Mouse (Mus musculus): ENCODE measurements around the gene Homer1. TPM values are rescaled to one million over a fixed set of nuclear protein-coding genes. Genes with fewer than 3 reads are reported as not detected.

The Homer1 gene
- total RNA-seq (2021) = 100 to 1,000 TPM; 177 to 187 TPM

DNA sequence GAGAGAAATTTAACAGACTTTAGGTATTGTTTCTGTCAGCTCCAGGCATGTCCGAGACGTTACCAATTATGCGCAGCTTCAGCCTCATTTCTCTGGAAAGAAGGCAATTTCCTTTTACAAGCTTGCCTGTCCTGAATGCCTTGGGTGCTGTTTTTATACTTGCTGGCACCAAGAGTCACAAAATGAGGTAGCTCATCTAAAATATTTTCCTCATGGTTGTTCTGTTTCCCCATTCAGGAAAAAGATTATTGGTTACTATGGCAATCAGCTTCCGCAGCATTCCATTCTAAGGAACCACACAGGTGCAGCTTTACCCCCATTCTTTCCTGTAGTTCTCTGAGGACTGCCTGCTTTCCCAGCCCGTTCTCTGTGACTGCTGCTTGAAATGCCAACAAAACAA is at the start of gene Homer1:
Homer1 (plus strand) TSS at position 320 of the 400 bp plus-strand sequence.
- DNase-seq (ENCODE audit: extremely low spot score in 1 of 2, low spot score in 1 of 2) = no peak

DNA sequence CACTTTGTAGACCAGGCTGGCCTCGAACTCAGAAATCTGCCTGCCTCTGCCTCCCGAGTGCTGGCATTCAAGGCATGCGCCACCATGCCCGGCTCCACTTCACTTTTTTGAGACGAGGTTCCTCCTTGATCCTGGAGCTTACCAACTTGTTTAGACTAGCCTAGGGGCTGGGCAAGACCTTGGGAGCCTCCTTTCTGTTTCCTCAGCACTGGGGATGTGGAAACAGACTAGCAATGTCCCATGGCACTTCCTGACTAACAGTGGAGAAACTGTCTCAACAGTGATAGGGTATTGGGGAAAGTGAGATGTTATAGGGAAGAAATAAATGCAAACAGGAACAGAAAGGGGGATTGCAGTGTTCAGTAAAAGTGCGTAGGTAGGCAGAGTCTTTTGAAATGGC is 47.7 kb upstream of the Homer1 start:
- DNase-seq (ENCODE audit: extremely low spot score in 1 of 2, low spot score in 1 of 2) = no peak

DNA sequence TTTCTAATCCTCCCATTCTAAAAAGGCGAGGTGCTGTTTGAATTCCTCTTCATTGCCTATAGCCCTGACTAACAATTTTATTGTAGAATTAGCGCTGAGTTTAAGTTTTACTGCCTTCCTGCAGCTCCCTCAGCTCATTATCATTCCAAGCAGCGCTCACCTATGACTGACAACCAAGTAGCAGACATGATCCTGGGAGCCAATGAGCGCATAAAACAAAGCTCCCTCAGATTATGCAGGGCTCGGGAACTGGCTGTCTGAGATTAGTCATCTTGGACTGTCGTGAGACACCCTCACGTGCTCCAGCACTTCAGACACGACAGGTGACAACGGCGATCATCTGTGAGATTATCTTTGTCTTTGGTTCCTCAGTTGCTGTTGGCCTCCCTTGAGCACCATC is 47.3 kb upstream of the Homer1 start:
- DNase-seq (ENCODE audit: extremely low spot score in 1 of 2, low spot score in 1 of 2) = no peak

DNA sequence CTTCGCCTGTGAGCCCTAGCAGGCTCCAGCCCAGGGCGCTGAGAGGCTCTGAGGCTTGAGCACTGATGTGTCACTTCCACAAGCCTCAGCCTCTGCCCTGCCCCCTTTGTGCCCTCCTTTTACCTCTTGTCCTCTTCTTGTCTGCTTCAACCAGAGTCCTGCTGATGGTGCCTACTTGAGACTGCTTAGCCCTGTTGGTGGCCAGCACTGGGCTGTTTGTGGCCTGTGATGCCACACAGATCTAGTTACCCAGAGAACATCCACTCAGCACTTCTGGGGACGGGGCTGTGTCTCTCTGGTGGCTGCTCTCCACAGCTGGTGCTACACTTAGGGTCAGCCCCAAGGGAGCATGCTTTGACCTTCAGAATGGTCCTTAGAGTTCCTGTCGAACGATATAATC is 46.5 kb upstream of the Homer1 start:
- DNase-seq (ENCODE audit: extremely low spot score in 1 of 2, low spot score in 1 of 2) = no peak

DNA sequence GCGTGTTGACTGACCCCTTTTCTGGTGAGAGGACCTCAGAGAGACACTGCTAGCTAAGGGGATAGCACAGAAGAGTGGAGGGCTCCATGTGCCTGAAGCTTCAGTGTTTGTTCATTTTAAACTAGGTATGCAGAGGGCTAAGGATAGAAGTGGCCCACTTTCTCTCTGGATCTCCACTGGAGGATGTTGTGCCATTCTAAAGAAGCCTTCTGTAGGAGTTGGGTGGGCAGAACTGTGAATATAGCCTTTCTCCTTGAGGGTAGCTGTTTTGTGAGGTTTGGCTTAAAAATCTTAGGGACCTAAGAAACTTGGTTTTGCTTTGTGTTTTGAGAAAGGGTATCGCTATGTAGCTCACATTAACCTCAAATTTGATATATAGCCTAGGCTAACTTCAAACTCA is 32.3 kb upstream of the Homer1 start:
- DNase-seq (ENCODE audit: extremely low spot score in 1 of 2, low spot score in 1 of 2) = no peak

DNA sequence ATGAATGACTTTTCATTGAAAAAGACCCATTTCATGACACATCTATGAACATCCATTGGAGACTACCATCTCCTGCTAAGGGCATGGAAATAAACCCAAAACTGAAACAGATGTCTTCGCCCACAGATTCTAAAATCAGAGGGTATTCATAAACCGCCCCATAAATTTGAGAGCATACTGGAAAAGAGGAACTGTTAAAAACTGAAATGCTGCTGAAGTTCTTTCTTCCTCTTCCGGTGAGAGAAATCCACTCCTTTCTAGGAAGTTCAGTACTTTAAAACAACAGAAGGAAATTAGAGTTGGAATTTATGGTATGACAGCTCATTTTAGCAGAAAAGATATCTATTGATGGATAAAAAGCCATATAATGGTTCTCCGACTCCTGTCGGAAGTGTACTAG is 1.1 kb downstream of the Homer1 start:
- no peak for DNase-seq (ENCODE audit: extremely low spot score in 1 of 2, low spot score in 1 of 2)

DNA sequence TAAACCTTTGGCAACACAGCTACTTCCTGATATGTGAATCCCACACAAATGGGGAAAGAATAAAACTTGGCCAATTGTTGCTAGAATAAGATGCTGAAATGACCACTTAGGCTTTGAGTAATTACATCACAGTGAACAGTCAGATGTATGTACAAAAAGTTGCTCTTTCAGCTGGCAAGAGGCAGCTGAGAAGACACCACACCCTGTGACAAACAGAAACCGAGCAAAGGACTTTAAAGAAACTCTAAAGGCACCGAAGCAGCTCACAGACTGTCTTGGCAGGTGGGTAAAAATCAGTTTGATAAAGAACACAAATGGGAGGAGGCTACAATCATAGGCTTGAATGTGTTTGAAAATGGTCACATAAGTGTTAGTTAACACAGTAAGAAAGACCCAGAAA is 1.6 kb downstream of the Homer1 start:
- no peak for DNase-seq (ENCODE audit: extremely low spot score in 1 of 2, low spot score in 1 of 2)

DNA sequence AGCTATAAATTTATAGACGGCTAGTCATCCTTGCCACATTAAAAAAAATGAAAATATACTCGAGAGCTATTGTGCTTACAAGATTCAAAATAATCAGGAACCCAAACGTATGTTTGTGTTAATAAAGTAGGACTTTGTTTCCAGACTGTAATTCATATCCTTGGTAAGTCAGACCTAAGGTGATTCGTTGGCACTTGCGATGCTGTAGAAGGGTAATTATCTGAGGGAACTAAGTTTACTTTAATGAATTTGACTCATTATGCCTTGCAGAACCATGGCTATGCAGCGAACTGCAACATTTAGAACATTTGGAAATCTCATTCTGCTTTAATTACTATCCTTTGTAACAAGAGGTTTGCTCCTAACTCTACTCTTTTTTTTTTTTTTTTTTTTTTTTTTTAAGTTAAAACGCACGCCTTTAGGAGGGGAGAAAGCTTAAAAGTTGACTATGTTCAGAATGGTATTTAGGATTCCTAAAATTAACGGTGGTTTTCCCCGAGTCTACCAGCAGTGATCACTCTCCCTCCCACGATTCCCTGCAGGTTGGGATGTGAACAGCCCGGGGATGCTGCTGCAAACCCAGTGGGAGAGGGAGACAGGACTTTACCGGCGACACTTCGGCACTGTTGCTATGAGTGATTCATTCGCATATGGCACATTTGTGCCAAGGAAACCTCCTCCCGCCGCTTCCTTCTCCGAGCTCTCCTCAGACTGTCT is 3.6 kb downstream of the Homer1 start:
- no peak for DNase-seq (ENCODE audit: extremely low spot score in 1 of 2, low spot score in 1 of 2)

DNA sequence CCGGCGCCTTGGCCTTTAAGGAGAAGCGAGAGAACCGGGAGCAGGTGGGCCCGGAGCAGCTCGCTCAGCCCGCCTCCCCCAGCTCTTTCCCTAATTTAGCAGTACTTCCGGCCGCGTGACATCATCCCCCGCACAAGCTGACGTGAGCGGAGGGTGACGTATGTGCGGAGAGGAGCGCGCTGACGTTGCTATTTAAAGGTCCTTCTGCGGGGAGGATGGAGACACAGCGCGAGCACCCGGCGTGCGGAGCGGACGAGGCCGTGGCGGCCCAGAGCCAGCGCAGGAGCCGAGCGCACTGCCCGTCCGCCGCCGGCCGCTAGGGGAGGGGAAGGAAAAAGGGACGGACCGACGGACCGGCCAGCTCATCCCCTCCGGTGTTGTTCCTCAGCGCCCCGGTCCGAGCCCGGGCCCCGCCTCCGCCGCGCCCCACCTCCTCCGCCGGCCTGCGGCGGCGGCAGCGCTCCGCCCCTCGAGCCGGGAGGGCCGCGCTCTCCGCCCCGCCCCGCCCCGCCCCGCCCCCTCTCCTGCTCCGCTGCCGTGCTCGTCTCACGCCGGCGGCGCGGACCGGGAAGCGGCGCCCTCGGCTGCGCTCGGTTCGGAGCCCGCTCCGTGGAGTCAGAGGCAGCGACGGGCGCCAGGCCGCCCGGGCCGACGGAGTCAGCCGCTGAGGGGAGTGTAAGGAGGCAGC is 4.3 kb downstream of the Homer1 start:
- DNase-seq (ENCODE audit: extremely low spot score in 1 of 2, low spot score in 1 of 2) = peak; percentile 93 to 97

DNA sequence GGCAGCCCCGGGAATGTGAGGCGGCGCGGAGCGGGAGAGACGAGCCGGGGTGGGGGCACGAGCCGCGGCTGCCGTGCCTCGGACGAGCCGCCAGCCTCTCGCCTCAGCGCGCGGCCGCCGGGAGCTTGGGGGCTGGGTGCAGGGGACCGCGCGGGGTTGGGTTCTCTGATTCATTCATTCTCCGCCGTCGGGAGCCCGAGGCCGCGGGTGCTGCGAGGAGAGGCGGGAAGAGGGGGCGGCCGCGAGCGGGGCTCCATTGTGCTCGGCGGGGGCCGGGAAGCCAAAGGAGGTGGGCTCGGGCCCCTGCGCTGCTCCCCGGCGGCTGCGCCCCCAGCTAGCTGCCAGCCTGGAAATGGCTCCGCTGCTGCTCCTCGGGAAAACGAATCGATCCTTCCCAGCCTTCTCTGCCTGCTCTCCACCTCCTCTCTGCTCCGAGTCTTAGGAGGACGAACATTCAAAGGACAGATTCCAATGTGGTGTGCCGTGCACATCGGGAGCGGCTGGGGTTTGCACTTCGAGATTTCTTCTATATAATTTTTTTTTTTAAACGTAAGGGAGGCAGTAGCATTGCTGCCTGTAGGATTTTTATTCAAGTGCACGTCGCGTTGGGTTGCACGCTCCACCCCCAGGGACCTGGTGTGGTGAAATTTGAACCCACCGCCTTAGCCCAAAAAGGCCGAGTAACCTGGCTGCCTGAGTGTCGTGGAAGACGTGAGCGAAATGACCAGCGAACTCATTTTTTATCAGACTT is 5.0 kb downstream of the Homer1 start:
- DNase-seq (ENCODE audit: extremely low spot score in 1 of 2, low spot score in 1 of 2) = peak in 1 of 2 experiments; percentile 47

DNA sequence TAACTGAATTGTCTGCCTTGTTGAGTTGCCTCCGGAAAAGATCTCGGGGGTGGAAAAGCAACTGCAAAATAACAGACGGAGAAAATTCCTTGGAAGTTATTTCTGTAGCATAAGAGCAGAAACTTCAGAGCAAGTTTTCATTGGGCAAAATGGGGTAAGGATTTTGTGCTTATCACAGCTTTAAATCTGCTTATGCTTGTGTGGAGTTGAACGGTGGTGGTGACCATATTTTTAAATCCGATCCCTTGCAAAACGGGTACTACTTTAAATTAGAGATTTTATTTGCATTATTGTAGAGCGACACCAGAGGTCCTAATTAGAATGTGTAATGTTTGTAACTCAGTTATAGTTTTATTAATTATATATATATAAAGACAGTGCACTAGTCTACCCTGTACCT is 5.7 kb downstream of the Homer1 start:
- DNase-seq (ENCODE audit: extremely low spot score in 1 of 2, low spot score in 1 of 2) = no peak

DNA sequence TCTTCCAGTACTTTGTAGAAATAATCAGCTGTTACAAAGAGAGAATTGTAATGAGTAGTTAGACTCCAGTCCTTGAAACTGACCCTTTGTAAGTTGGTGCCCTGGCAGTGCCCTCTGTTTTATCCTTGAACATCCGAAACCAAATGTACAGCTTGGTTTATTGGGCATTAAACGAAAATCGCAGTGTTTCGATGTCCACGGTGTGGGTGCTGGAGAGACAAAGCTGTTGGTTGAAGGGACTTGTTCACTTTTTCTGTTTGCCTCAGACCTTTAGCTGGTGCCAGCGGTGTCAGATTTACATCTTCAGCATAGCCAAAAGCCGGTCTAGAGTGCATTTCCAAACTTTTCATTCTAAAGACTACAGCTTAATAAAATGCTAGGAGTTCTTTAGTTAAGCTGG is 6.2 kb downstream of the Homer1 start:
- no peak for DNase-seq (ENCODE audit: extremely low spot score in 1 of 2, low spot score in 1 of 2)

DNA sequence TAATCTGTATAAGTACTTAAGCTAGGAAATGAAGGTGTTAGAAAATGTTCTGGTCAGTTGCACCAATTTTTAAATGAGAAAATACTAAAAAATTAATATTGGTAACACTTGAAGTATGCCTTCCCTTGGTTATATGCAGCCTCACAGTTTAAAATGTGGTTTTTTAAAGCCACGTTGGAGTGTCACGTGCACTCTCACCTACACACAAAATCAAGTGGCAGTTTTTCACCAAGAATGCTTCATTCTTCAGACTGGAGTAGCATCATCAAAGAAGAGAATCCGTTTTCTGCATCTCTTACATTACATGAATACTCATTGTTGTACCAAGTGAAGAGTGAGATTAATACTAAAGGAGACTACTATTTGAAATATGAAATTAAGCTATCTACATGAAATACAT is 7.1 kb downstream of the Homer1 start:
- DNase-seq (ENCODE audit: extremely low spot score in 1 of 2, low spot score in 1 of 2) = no peak

DNA sequence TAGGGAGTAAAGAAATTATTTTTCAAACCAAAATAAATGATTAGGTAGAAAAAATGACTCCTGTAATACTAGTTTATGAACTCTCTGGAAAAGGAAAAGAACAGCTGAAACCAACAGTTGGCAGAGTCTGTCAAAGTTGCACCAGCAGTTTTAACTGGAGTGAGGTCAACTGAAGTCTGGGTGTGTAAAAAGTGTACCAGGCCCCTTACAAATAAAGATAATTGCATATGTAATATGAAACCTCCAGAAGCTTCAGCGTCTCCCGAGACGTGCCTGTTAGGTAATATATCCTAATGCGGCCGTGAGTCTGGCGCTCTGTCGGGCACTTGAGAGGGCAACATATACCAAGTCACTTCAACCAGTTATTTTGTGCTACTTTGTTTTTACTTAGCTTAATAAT is 8.3 kb downstream of the Homer1 start:
- no peak for DNase-seq (ENCODE audit: extremely low spot score in 1 of 2, low spot score in 1 of 2)

DNA sequence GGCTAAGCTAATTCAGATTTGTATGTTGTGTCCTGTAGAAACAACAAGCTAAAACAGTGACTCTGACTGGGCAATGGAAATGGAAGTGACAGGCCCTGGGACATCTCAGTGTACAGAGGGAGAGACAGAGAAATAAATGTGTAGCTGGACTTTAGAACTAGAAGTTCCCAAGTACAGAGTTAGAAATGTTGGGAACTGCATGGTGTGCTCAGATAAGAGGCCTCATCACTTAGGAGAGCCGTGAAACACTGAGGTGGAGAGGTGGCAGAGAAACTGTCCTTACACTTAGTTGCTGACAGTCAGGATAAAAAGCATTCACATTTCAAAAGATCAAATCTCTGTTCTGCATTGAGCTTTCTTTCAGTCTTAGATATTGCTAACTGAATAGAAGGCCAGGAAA is 9.9 kb downstream of the Homer1 start:
- no peak for DNase-seq (ENCODE audit: extremely low spot score in 1 of 2, low spot score in 1 of 2)

DNA sequence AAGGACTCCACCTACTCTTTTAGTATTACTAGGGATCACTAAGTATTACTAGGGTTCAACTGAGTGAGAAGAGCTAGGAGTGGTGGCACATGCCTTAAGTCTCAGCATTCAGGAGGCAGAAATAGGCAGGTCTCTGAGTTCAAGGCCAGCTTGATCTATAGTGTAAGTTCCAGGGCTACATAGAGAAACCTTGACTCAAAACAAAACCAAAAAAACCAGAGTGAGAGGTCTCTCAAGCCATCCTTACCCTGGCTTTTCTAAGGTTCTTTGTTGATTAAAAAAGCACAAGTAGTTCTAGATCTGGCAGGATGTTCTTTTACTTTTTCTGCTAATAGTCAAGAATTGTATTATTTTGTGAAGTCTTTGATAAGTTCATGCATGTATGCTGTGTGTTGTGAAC is 13.1 kb downstream of the Homer1 start:
- no peak for DNase-seq (ENCODE audit: extremely low spot score in 1 of 2, low spot score in 1 of 2)

DNA sequence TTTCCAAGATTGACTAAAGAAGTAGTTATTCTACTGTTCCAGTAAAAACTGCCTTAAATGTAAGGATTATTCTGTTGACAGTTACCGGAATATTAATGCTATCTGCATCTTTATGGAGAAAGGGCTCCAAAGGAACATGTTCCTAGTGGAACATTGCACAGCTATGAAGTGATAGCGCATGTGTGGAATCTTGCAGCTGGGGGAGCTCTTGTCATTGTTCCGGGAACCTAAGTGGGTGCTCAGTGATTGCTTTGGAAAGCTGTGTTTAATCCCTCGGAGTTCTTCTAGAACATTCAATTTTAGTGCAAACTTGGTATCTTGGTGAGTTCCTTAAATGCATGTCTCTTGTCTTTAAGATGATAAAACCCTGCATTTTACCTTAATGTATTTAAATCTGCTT is 14.9 kb downstream of the Homer1 start:
- DNase-seq (ENCODE audit: extremely low spot score in 1 of 2, low spot score in 1 of 2) = no peak

DNA sequence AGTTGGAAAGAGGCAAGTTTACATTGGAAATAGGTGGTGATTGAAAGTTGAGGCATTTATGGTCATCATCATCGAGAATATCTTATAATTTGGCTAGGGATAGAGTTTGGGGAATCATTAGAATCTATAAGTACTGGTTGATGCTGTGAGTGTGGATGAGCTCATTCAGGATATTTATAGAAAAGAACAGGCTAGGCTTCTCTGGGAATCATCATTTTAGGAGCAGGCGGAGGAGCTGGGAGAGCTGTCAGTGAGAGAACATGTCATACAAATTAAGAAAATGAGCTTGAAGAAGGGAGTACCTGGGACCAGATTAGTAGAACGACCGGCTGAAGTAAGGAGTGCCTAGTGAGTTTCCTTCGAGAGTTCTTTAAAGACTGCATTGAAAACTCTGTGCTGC is 20.7 kb downstream of the Homer1 start:
- DNase-seq (ENCODE audit: extremely low spot score in 1 of 2, low spot score in 1 of 2) = no peak

DNA sequence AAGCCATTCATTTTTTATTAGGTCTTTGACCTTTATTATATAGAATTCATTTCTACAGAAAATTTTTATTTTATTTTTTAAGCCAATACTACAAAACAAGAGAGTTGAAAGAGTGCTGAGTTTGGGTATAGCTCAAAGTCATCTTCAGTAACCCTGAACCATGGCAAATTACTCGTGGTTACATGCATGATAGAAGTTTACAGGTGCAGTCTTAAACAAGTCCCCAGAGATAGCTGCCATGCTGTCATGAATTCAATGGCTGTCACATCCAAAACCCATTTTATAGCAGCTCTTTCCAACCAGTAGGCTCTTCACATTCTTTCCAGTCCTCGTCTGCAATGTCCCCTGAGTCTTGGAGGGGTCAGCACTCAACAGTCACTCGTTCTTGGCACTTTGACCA is 26.9 kb downstream of the Homer1 start:
- no peak for DNase-seq (ENCODE audit: extremely low spot score in 1 of 2, low spot score in 1 of 2)

DNA sequence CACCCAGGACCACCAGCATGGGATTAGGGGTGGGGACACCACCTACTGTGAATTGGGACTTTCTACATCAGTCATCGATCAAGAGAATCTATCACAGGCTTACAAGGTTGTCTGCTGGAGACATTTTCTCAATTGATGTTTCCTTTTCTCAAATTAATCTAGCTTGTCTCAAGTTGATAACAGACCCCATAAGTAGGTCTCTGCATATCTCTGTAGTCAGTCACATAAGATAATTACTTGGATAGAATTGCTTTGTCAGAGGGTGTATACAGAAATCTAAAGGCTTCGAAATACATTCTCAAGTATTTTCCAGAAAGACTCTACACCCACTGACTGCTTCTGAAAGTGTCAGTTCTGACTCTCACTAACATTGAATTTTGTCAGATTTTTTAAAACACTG is 32.3 kb downstream of the Homer1 start:
- DNase-seq (ENCODE audit: extremely low spot score in 1 of 2, low spot score in 1 of 2) = no peak

DNA sequence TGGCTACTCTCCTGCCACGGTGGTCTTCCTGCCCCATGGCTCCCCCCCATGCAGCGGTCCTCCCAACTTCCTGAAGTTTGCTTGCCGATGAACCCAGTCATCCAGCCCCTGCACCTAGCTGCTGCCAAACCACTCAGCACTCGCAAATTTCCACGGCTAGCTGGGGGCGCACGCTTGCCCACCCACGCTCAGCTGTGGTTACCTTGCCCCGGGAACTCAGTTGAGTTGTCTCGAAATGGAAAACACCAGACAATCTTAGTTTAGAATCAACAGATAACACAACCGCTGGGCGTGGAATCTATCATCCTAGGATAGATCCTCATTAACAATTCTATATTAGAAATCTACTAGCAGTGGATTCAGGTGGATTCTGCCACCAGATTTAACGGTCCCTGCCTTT is 33.1 kb downstream of the Homer1 start:
- no peak for DNase-seq (ENCODE audit: extremely low spot score in 1 of 2, low spot score in 1 of 2)

DNA sequence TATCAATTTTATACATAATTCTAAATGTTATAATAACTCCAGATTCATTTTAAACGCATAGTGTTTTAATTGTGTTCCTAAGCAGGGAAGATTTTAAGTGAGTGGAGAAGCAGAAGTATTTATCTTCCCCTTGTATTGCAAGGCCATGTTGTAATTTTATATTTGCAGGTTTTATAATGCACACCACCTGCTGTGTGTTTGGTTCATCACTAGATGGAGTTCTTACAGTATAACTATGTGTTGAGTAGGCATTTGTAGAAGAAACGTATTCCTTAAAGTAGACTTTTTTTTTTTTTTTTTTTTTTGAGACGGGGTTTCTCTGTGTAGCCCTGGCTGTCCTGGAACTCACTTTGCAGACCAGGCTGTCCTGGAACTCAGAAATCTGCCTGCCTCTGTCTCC is 35.9 kb downstream of the Homer1 start:
- no peak for DNase-seq (ENCODE audit: extremely low spot score in 1 of 2, low spot score in 1 of 2)

Measured in layer of hippocampus, postnatal 25 days (tissue).